Mouse (Mus musculus): ENCODE results near the gene Ankrd9.

- no peak for TF ChIP-seq GATA1 (IDR thresholded peaks at IDR 0.05; ENCODE audit: borderline replicate concordance, low read length)
- TF ChIP-seq FLI1 (IDR thresholded peaks at IDR 0.05; ENCODE audit: low read length): no peak
Measured at GRCm38 (mm10) chr12:110949410-110949809, 29.4 kb downstream of the Ankrd9 start.

Data from megakaryocyte, embryonic 14.5 days (primary cell).